In genomic region chr5:106274617-106275016, GRCm38 (mm10) we compare ENCODE assay signal across 8 mouse cellular contexts.
DNase-seq lines count a peak whose midpoint lies in the region; ATAC-seq and TF ChIP-seq lines count a peak whose summit lies in the region.

No protein-coding gene starts in this region.

- no peak for ATAC-seq in intestine, postnatal 0 days
- no peak for ATAC-seq in intestine, embryonic 15.5 days

- H3K36me3 ChIP-seq in intestine, postnatal 0 days (ENCODE audit: control insufficient read depth, insufficient read depth): no peaks in the 10 kb centered on the region
- H3K36me3 ChIP-seq in intestine, embryonic 15.5 days: no peaks in the 10 kb centered on the region

- H3K27ac ChIP-seq in intestine, postnatal 0 days (ENCODE audit: low read depth, low read length): no peak overlapping the region
- H3K27ac ChIP-seq in intestine, embryonic 15.5 days: no peak overlapping the region

- no peak overlapping the region for H3K4me2 ChIP-seq in intestine, postnatal 0 days (replicated peaks; ENCODE audit: low read depth)
- H3K4me2 ChIP-seq in intestine, embryonic 15.5 days (replicated peaks): no peak overlapping the region

- 34% methylated on average over 10 of the region's 10 CpGs for whole genome bisulfite sequencing in intestine, postnatal 0 days
- 35% methylated on average over 10 of the region's 10 CpGs for WGBS in intestine, embryonic 15.5 days

- H3K9me3 ChIP-seq in intestine, postnatal 0 days (ENCODE audit: control insufficient read depth): no peaks in the 10 kb centered on the region
- H3K9me3 ChIP-seq in intestine, embryonic 15.5 days: no peaks in the 10 kb centered on the region

- peak; percentile 79 for DNase-seq in ES-CJ7 (ENCODE audit: low read depth, low spot score)
- DNase-seq in cerebellum, postnatal 10 days: peak; percentile 62 to 70
- peak; percentile 8 for DNase-seq in lung, postnatal 14 days
- DNase-seq in urinary bladder, postnatal 36 days (ENCODE audit: low spot score in 2 of 2): no peak
- no peak for DNase-seq in right cerebral cortex, postnatal 36 days (ENCODE audit: low spot score in 2 of 2)
- DNase-seq in c-Kit-positive CD71-positive TER-119-positive erythroid progenitor cells, embryonic 14.5 days (ENCODE audit: low spot score): no peak

- H3K4me3 ChIP-seq in intestine, postnatal 0 days (ENCODE audit: low read depth, low read length): no peak overlapping the region
- no peak overlapping the region for H3K4me3 ChIP-seq in intestine, embryonic 15.5 days (replicated peaks)

- no peak overlapping the region for H3K9ac ChIP-seq in intestine, postnatal 0 days (ENCODE audit: low read depth, low read length)
- H3K9ac ChIP-seq in intestine, embryonic 15.5 days: no peak overlapping the region

- peak; percentile 76 for TF ChIP-seq CTCF in intestine, postnatal 0 days (IDR thresholded peaks at IDR 0.05; ENCODE audit: low read depth)

- no peaks in the 10 kb centered on the region for H3K4me1 ChIP-seq in intestine, postnatal 0 days (replicated peaks; ENCODE audit: control insufficient read depth, insufficient read depth, low read length)
- H3K4me1 ChIP-seq in intestine, embryonic 15.5 days (replicated peaks): no peaks in the 10 kb centered on the region

- H3K27me3 ChIP-seq in intestine, postnatal 0 days (replicated peaks; ENCODE audit: control insufficient read depth, insufficient read depth, low read length): no peaks in the 10 kb centered on the region
- no peaks in the 10 kb centered on the region for H3K27me3 ChIP-seq in intestine, embryonic 15.5 days (replicated peaks)

Comparison
In these comparisons a context has a peak if more than half of its experiments do, and no peak if none do; other contexts are left out.
1. DNase-seq: peak in ES-CJ7 (single experiment), cerebellum, postnatal 10 days (2 of 2) and lung, postnatal 14 days (single experiment); none in urinary bladder, postnatal 36 days (0 of 2), right cerebral cortex, postnatal 36 days (0 of 2) and c-Kit-positive CD71-positive TER-119-positive erythroid progenitor cells, embryonic 14.5 days (single experiment).